ENCODE assay signal across 8 mouse cellular contexts in the genomic region with DNA sequence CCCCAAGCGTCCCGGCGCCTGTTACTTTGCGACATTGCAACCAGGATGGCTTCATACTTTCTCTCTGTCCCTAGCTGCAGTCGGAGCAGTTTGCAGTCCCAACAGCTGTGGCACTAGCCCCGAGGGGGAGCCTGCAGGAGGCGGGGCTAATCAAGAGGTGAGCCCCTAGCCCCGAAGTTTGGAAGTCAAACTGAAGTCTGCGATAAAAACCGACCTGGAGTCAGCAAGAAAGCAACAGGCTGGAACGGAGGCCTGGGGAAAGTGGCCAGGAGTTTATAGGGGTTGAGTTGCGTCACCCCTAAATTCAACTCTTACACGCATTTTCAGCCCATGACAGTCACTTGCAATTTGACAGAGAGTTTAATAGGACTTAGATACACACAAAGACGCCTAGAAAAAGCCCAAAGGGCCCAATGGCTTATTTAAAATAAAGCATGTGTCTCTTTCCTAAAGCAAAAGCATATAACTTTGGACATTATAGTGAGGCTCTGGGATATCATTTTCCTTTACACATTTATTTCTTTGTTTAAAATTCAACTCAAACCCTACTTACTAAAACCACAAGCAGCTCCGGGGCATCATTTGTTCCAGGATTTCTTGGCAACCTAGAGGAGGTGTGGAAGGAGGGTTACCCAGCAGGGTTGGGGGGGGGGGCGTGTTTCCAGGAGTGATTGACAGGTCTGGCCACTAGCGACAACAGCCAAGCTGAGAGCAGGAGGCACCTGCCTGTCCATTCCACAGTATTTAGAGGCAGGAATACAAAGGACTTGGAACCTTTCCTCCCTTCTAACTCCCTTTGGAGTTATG. TPM values are rescaled to one million over a fixed set of nuclear protein-coding genes. Genes with fewer than 3 reads are reported as not detected.
DNase-seq lines count a peak whose midpoint lies in the region; ATAC-seq and TF ChIP-seq lines count a peak whose summit lies in the region.

A gene (minus strand): TSS at position 140 of the 807 bp plus-strand sequence.

- H3K9me3 ChIP-seq in heart, embryonic 15.5 days (replicated peaks) = no peaks in the 10 kb centered on the region
- H3K9me3 ChIP-seq in kidney, embryonic 16.5 days (ENCODE audit: low read length) = no peaks in the 10 kb centered on the region

- peak within 1 kb of the TSS; percentile 67 for H3K9ac ChIP-seq in heart, embryonic 15.5 days
- peak within 1 kb of the TSS; percentile 66 for H3K9ac ChIP-seq in kidney, embryonic 16.5 days (replicated peaks; ENCODE audit: low read length)

- H3K4me1 ChIP-seq in embryonic fibroblast, embryonic 13.5 days (ENCODE audit: control insufficient read depth, insufficient read depth, low read length) = no peaks in the 10 kb centered on the region
- H3K4me1 ChIP-seq in heart, embryonic 15.5 days (replicated peaks) = no peaks in the 10 kb centered on the region; the same call in 1 of the 2 replicates
- H3K4me1 ChIP-seq in kidney, embryonic 16.5 days (ENCODE audit: insufficient read depth, low read length) = peaks cover 7% of the 10 kb centered on the region; the same call in 1 of the 2 replicates
- H3K4me1 ChIP-seq in small intestine, adult 2 months (ENCODE audit: control insufficient read depth, insufficient read depth, insufficient read length, low read length) = peaks cover 3% of the 10 kb centered on the region; the same call in 1 of the 2 replicates

- peak; percentile 91 for ATAC-seq in heart, embryonic 15.5 days (replicated peaks; ENCODE audit: insufficient number of reproducible peaks, insufficient read depth, low FRiP score, low read depth)
- peak; percentile 97 for ATAC-seq in kidney, embryonic 16.5 days (ENCODE audit: low FRiP score, low TSS enrichment)
- no peak for ATAC-seq in CD4-positive, CD25-positive, alpha-beta regulatory T cell, adult 4 months

- peak within 1 kb of the TSS; percentile 79 for H3K4me2 ChIP-seq in heart, embryonic 15.5 days
- H3K4me2 ChIP-seq in kidney, embryonic 16.5 days (replicated peaks; ENCODE audit: low read depth, low read length) = peak within 1 kb of the TSS; percentile 66

- 3% methylated on average over 17 of the region's 17 CpGs for WGBS in heart, embryonic 15.5 days
- WGBS in kidney, embryonic 16.5 days = 3% methylated on average over 17 of the region's 17 CpGs
- WGBS in small intestine, adult 2 months = 3% methylated on average over 17 of the region's 17 CpGs

- no peaks in the 10 kb centered on the region for H3K27me3 ChIP-seq in heart, embryonic 15.5 days
- H3K27me3 ChIP-seq in kidney, embryonic 16.5 days (ENCODE audit: insufficient read depth, low read length) = no peaks in the 10 kb centered on the region
- no peaks in the 10 kb centered on the region for H3K27me3 ChIP-seq in small intestine, adult 2 months (ENCODE audit: control insufficient read depth, insufficient read depth, low read length)

- TF ChIP-seq CTCF in left cerebral cortex, adult 2 months (IDR thresholded peaks at IDR 0.05) = no peak
- TF ChIP-seq CTCF in embryonic fibroblast, embryonic 13.5 days (IDR thresholded peaks at IDR 0.05; ENCODE audit: borderline replicate concordance, insufficient read depth, low read length) = no peak
- TF ChIP-seq CTCF in small intestine, adult 2 months (IDR thresholded peaks at IDR 0.05; ENCODE audit: extremely low read depth, insufficient read length, insufficient replicate concordance, low read depth, low read length) = no peak

- intact Hi-C loops in left cerebral cortex, adult 2 months (cut with DNase I) = no loop called here

- no peak within 1 kb of the TSS for H3K27ac ChIP-seq in left cerebral cortex, adult 2 months
- H3K27ac ChIP-seq in embryonic fibroblast, embryonic 13.5 days (ENCODE audit: insufficient read depth, low read length) = no peak within 1 kb of the TSS
- H3K27ac ChIP-seq in heart, embryonic 15.5 days = peak within 1 kb of the TSS; percentile 63
- no peak within 1 kb of the TSS for H3K27ac ChIP-seq in kidney, embryonic 16.5 days (ENCODE audit: low read length)
- no peak within 1 kb of the TSS for H3K27ac ChIP-seq in small intestine, adult 2 months (ENCODE audit: insufficient read depth, low read depth, low read length)

- peak in 1 of 2 experiments; percentile 10 for DNase-seq in left cerebral cortex, adult 2 months (ENCODE audit: extremely low spot score in 1 of 2, low spot score in 2 of 2)
- DNase-seq in left cerebral cortex, adult 11 months (ENCODE audit: low spot score) = no peak
- DNase-seq in lung, postnatal 14 days = peak; percentile 59

- H3K36me3 ChIP-seq in heart, embryonic 15.5 days = no peaks in the 10 kb centered on the region
- no peaks in the 10 kb centered on the region for H3K36me3 ChIP-seq in kidney, embryonic 16.5 days (ENCODE audit: insufficient read depth, low read length)
- H3K36me3 ChIP-seq in small intestine, adult 2 months (ENCODE audit: control insufficient read depth, insufficient read depth, low read length) = no peaks in the 10 kb centered on the region

- H3K4me3 ChIP-seq in left cerebral cortex, adult 2 months = peak within 1 kb of the TSS; percentile 39
- H3K4me3 ChIP-seq in embryonic fibroblast, embryonic 13.5 days (ENCODE audit: insufficient read depth, low read length) = peak within 1 kb of the TSS; percentile 50
- H3K4me3 ChIP-seq in heart, embryonic 15.5 days = peak within 1 kb of the TSS; percentile 68
- peak within 1 kb of the TSS; percentile 55 for H3K4me3 ChIP-seq in kidney, embryonic 16.5 days (ENCODE audit: low read length)
- H3K4me3 ChIP-seq in small intestine, adult 2 months (ENCODE audit: low read depth, low read length) = peak within 1 kb of the TSS; percentile 68

- TF ChIP-seq POLR2A in embryonic fibroblast, embryonic 13.5 days (IDR thresholded peaks at IDR 0.05; ENCODE audit: low read depth, low read length) = 0 out of 2 replicates have a peak, but pooled peaks have one; percentile 34
- TF ChIP-seq POLR2A in small intestine, adult 2 months (IDR thresholded peaks at IDR 0.05; ENCODE audit: low read depth, low read length) = no peak

RNA-seq across cellular contexts. Expression of the gene that starts here (rescaled TPM):
- total RNA-seq in left cerebral cortex, adult 2 months (2021) = 1 to 10 TPM in 1 of 2 experiments, under 1 TPM in 1; 0.82 to 1.2 TPM
- polyA plus RNA-seq in embryonic fibroblast, embryonic 13.5 days (2011; ENCODE audit: insufficient read length, low read depth, missing spikeins) = 1.2 and 3.7 TPM in 2 replicates
- polyA plus RNA-seq in heart, embryonic 15.5 days (2015; fragmentation: Nextera tagmentation; extraction: Ambion mirVana) = 2.2 and 3.0 TPM in 2 replicates
- polyA plus RNA-seq in kidney, embryonic 16.5 days (2015; fragmentation: Nextera tagmentation; extraction: Ambion mirVana) = 2.9 and 3.4 TPM in 2 replicates
- 0.05 and 0.06 TPM in 2 replicates for polyA plus RNA-seq in small intestine, adult 2 months (2012; rRNA removed)
- not detected for polyA plus RNA-seq in CD4-positive, CD25-positive, alpha-beta regulatory T cell, adult 4 months (2017; shearing (Covaris generic))
